ENCODE assay signal across 14 mouse cellular contexts in the genomic region with DNA sequence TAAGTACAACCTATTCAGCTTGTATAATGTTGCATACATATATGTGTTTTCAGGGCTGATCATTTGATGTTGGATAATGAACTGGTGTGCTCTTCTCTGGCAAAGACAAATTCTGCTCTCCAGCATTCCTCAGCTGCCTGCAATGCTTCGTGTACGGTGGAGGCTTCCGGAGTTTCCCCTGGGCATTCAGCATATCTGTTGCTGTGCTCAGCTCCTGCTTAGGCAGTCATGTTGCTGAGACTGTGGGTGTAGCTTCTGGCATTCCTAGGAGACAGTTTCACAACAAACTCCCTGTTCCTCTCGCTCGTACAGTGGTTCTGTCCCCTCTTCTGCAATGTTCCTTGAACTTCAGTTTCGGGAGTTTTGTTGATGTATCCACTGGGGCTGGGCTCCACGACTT.
A peak's percentile ranks its signal among the peaks of the same experiment; 100 is the strongest.
DNase-seq lines count a peak whose midpoint lies in the region; ATAC-seq and TF ChIP-seq lines count a peak whose summit lies in the region.
"Had no signal": no experiment of that assay in that cellular context is flagged by ENCODE, and none has a peak within 500 bp of the region (broad histone marks: within the 10 kb centered on the region; RNA-seq: fewer than 3 reads in every experiment).

No protein-coding gene starts in this region.

- H3K9ac ChIP-seq in lung, embryonic 14.5 days: no peak overlapping the region
- H3K9ac ChIP-seq: embryonic facial prominence, embryonic 12.5 days; liver, embryonic 13.5 days; midbrain, embryonic 12.5 days; neural tube, embryonic 15.5 days had no signal

- DNase-seq in gastrocnemius, adult 2 months: peak; percentile 43
- DNase-seq in gastrocnemius, adult 8-10 months (ENCODE audit: low spot score in 2 of 2): no peak
- DNase-seq in lung, embryonic 14.5 days: peak; percentile 26
- no peak for DNase-seq in lung, postnatal 4 days
- peak; percentile 52 for DNase-seq in brain, adult 2 months (ENCODE audit: low read depth, low spot score)
- DNase-seq in right cerebral cortex, postnatal 10 days (ENCODE audit: low spot score in 2 of 2): peak; percentile 27 to 29
- no peak for DNase-seq in retina, postnatal 1 day
- DNase-seq: liver, embryonic 13.5 days had no signal

- ATAC-seq in lung, embryonic 14.5 days (ENCODE audit: insufficient read depth): no peak
- ATAC-seq in inflammation-experienced regulatory T-cells, adult 6 months: no peak
- ATAC-seq: CD4-positive, CD25-positive, alpha-beta regulatory T cell, adult 4 months had no signal

- H3K4me2 ChIP-seq in lung, embryonic 14.5 days: no peak overlapping the region
- H3K4me2 ChIP-seq: embryonic facial prominence, embryonic 12.5 days; liver, embryonic 13.5 days; midbrain, embryonic 12.5 days; neural tube, embryonic 15.5 days had no signal

- no peaks in the 10 kb centered on the region for H3K4me1 ChIP-seq in lung, embryonic 14.5 days (ENCODE audit: insufficient read depth)
- H3K4me1 ChIP-seq: liver, embryonic 13.5 days; midbrain, embryonic 12.5 days; neural tube, embryonic 15.5 days had no signal

- no peaks in the 10 kb centered on the region for H3K27me3 ChIP-seq in lung, embryonic 14.5 days (ENCODE audit: insufficient read depth, low read length)
- H3K27me3 ChIP-seq: embryonic facial prominence, embryonic 12.5 days; liver, embryonic 13.5 days; midbrain, embryonic 12.5 days; neural tube, embryonic 15.5 days had no signal

- peak overlapping the region; percentile 13; the same call in 1 of the 2 replicates for H3K27ac ChIP-seq in gastrocnemius, adult 2 months
- H3K27ac ChIP-seq in lung, embryonic 14.5 days (ENCODE audit: low read depth): no peak overlapping the region
- H3K27ac ChIP-seq: embryonic facial prominence, embryonic 12.5 days; layer of hippocampus, adult 2 months; liver, embryonic 13.5 days; midbrain, embryonic 12.5 days; neural tube, embryonic 15.5 days had no signal

- no peak overlapping the region for H3K4me3 ChIP-seq in gastrocnemius, adult 2 months
- no peak overlapping the region for H3K4me3 ChIP-seq in lung, embryonic 14.5 days (ENCODE audit: low read depth, low read length)
- H3K4me3 ChIP-seq: embryonic facial prominence, embryonic 12.5 days; layer of hippocampus, adult 2 months; liver, embryonic 13.5 days; midbrain, embryonic 12.5 days; neural tube, embryonic 15.5 days had no signal

- TF ChIP-seq CTCF in gastrocnemius, adult 2 months (IDR thresholded peaks at IDR 0.05): no peak
- no peak for TF ChIP-seq CTCF in lung, embryonic 14.5 days (IDR thresholded peaks at IDR 0.05; ENCODE audit: low read depth)

- 51% methylated on average over 7 of the region's 7 CpGs for WGBS in lung, embryonic 14.5 days

- no peaks in the 10 kb centered on the region for H3K36me3 ChIP-seq in lung, embryonic 14.5 days (ENCODE audit: insufficient read depth)
- H3K36me3 ChIP-seq: embryonic facial prominence, embryonic 12.5 days; liver, embryonic 13.5 days; midbrain, embryonic 12.5 days; neural tube, embryonic 15.5 days had no signal

- H3K9me3 ChIP-seq in lung, embryonic 14.5 days (ENCODE audit: low read depth, low read length): no peaks in the 10 kb centered on the region
- H3K9me3 ChIP-seq: embryonic facial prominence, embryonic 12.5 days; liver, embryonic 13.5 days; midbrain, embryonic 12.5 days; neural tube, embryonic 15.5 days had no signal

- intact Hi-C loops in gastrocnemius, adult 2 months (cut with DNase I): no loop called here

Comparison
In these comparisons a context has a peak if more than half of its experiments do, and no peak if none do; other contexts are left out.
1. DNase-seq: peak in gastrocnemius, adult 2 months (single experiment), lung, embryonic 14.5 days (single experiment), brain, adult 2 months (single experiment) and right cerebral cortex, postnatal 10 days (2 of 2); none in gastrocnemius, adult 8-10 months (0 of 2), lung, postnatal 4 days (0 of 2) and retina, postnatal 1 day (single experiment).